Comparison of ENCODE assay signal across 8 mouse cellular contexts in the genomic region with DNA sequence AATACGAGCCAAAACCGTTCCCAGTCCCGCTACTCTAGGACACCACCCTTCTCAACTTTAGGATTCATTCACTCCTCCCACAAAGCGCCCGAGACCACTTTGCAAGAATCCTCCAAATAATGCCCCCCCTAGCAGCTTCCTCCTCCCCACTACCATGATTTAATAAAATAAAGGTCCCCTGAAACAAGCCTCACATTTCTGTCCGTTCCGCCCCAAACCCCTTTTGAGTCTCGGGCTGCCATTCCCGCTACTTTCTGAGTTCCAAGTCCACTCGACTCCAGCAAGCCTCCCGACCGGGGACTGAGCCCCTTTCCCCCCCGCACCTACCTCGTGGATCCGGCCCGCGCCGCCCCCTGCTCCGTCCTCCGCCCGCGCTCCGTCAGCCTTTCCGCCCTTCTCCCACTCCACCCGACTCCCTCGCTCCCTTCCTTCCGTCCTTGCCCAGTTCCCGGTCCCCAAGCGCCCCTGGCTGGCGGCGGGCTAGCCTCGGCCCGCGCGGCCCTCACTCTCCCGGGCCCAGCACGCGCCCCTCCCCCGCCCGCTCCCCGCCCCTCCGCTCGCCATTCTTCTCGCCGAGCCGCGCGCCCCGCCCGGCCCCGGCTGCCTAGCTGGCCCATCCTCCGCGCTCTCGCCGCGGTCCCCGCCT. TPM values are rescaled to one million over a fixed set of nuclear protein-coding genes. Genes with fewer than 3 reads are reported as not detected.
DNase-seq lines count a peak whose midpoint lies in the region; ATAC-seq and TF ChIP-seq lines count a peak whose summit lies in the region.

No protein-coding gene starts in this region.

- peaks cover 43% of the 10 kb centered on the region for H3K36me3 ChIP-seq in erythroblast, embryonic 14.5 days (ENCODE audit: control insufficient read depth)
- H3K36me3 ChIP-seq in kidney, postnatal 0 days (ENCODE audit: insufficient read depth, low read length), result peaks cover 5% of the 10 kb centered on the region; the same call in 1 of the 2 replicates
- H3K36me3 ChIP-seq in megakaryocyte, embryonic 14.5 days (replicated peaks; ENCODE audit: low read length), result peaks cover 40% of the 10 kb centered on the region

- no peak for TF ChIP-seq CTCF in kidney, postnatal 0 days (IDR thresholded peaks at IDR 0.05; ENCODE audit: low read depth)

- under 1% methylated on average over 56 of the region's 57 CpGs for WGBS in kidney, postnatal 0 days

- peak overlapping the region; percentile 96 for H3K4me3 ChIP-seq in erythroblast, embryonic 14.5 days (replicated peaks)
- peak overlapping the region; percentile 65 for H3K4me3 ChIP-seq in kidney, postnatal 0 days (replicated peaks; ENCODE audit: low read depth, low read length)
- H3K4me3 ChIP-seq in megakaryocyte, embryonic 14.5 days (replicated peaks), result peak overlapping the region; percentile 93

- peak; percentile 32 for ATAC-seq in activated CD4-positive, CD25-positive, alpha-beta regulatory T cell, adult 4 months
- peak; percentile 72 for ATAC-seq in kidney, postnatal 0 days (replicated peaks; ENCODE audit: low FRiP score, low read depth)

- H3K9ac ChIP-seq in kidney, postnatal 0 days (ENCODE audit: low read depth, low read length), result peak overlapping the region; percentile 96

- H3K4me1 ChIP-seq in erythroblast, embryonic 14.5 days (ENCODE audit: control insufficient read depth), result peaks cover 32% of the 10 kb centered on the region
- H3K4me1 ChIP-seq in kidney, postnatal 0 days (replicated peaks; ENCODE audit: insufficient read depth, low read length), result peaks cover 10% of the 10 kb centered on the region; the same call in 1 of the 2 replicates
- peaks cover 63% of the 10 kb centered on the region for H3K4me1 ChIP-seq in megakaryocyte, embryonic 14.5 days

- H3K9me3 ChIP-seq in erythroblast, embryonic 14.5 days (ENCODE audit: control insufficient read depth, low read length), result no peaks in the 10 kb centered on the region
- H3K9me3 ChIP-seq in kidney, postnatal 0 days (replicated peaks; ENCODE audit: low read length), result no peaks in the 10 kb centered on the region
- H3K9me3 ChIP-seq in megakaryocyte, embryonic 14.5 days, result no peaks in the 10 kb centered on the region

- no peaks in the 10 kb centered on the region for H3K27me3 ChIP-seq in erythroblast, embryonic 14.5 days (ENCODE audit: control insufficient read depth)
- H3K27me3 ChIP-seq in kidney, postnatal 0 days (ENCODE audit: insufficient read depth, low read length), result no peaks in the 10 kb centered on the region
- H3K27me3 ChIP-seq in megakaryocyte, embryonic 14.5 days (replicated peaks), result no peaks in the 10 kb centered on the region

- peak overlapping the region; percentile 70 for H3K4me2 ChIP-seq in kidney, postnatal 0 days (ENCODE audit: low read length)

- H3K27ac ChIP-seq in kidney, postnatal 0 days, result peak overlapping the region; percentile 96

- peak; percentile 41 for DNase-seq in ovary, postnatal 10 days (ENCODE audit: low spot score)
- DNase-seq in ovary, postnatal 36 days (ENCODE audit: low spot score), result no peak
- DNase-seq in kidney, postnatal 0 days (ENCODE audit: low spot score), result peak; percentile 64
- DNase-seq in thymus, postnatal 4 days, result peak; percentile 81
- DNase-seq in spleen, postnatal 4 days (ENCODE audit: low spot score in 2 of 2), result no peak

RNA-seq across cellular contexts. Expression of a gene that starts 0.5 kb away (rescaled TPM):
- polyA plus RNA-seq in activated CD4-positive, CD25-positive, alpha-beta regulatory T cell, adult 4 months (2017; shearing (Covaris generic)), result 10 to 100 TPM; 40.0 to 54.3 TPM
- 0.25 and 0.27 TPM in 2 replicates for polyA plus RNA-seq in erythroblast, embryonic 14.5 days (2012)
- polyA plus RNA-seq in kidney, postnatal 0 days (2015; fragmentation: Nextera tagmentation; extraction: Ambion mirVana), result 59.2 and 62.1 TPM in 2 replicates
- polyA plus RNA-seq in megakaryocyte, embryonic 14.5 days (2012; ENCODE audit: insufficient read depth, low replicate concordance), result 1.5 and 3.0 TPM in 2 replicates

RNA-seq across cellular contexts. Expression of a gene that starts 22.9 kb away (rescaled TPM):
- under 1 TPM; 0.43 to 0.44 TPM for polyA plus RNA-seq in activated CD4-positive, CD25-positive, alpha-beta regulatory T cell, adult 4 months (2017; shearing (Covaris generic))
- not detected in 2 replicates for polyA plus RNA-seq in erythroblast, embryonic 14.5 days (2012)
- polyA plus RNA-seq in kidney, postnatal 0 days (2015; fragmentation: Nextera tagmentation; extraction: Ambion mirVana), result 0.41 and 0.54 TPM in 2 replicates
- not detected in 2 replicates for polyA plus RNA-seq in megakaryocyte, embryonic 14.5 days (2012; ENCODE audit: insufficient read depth, low replicate concordance)

RNA-seq across cellular contexts. Expression of a gene that starts 42.6 kb away (rescaled TPM):
- polyA plus RNA-seq in activated CD4-positive, CD25-positive, alpha-beta regulatory T cell, adult 4 months (2017; shearing (Covaris generic)), result 1 to 10 TPM; 3.1 to 6.1 TPM
- 0.01 and 0.08 TPM in 2 replicates for polyA plus RNA-seq in erythroblast, embryonic 14.5 days (2012)
- 10.1 and 10.5 TPM in 2 replicates for polyA plus RNA-seq in kidney, postnatal 0 days (2015; fragmentation: Nextera tagmentation; extraction: Ambion mirVana)
- polyA plus RNA-seq in megakaryocyte, embryonic 14.5 days (2012; ENCODE audit: insufficient read depth, low replicate concordance), result 0.37 and 0.63 TPM in 2 replicates

Comparison
In these comparisons a context has a peak if more than half of its experiments do, and no peak if none do; other contexts are left out.
1. DNase-seq: peak in ovary, postnatal 10 days (single experiment), kidney, postnatal 0 days (single experiment) and thymus, postnatal 4 days (single experiment); none in ovary, postnatal 36 days (single experiment) and spleen, postnatal 4 days (0 of 2).
2. RNA of a gene that starts 0.5 kb away (polyA plus RNA-seq): 59.2 to 62.1 TPM in kidney, postnatal 0 days and 40.0 to 54.3 TPM in activated CD4-positive, CD25-positive, alpha-beta regulatory T cell, adult 4 months; 1.5 to 3.0 TPM in megakaryocyte, embryonic 14.5 days and 0.25 to 0.27 TPM in erythroblast, embryonic 14.5 days; every median in the first group is over 10 times any median in the second.
3. Peak in every context shown above with its lines, with median percentiles within 50 percentile points of each other: H3K4me3 ChIP-seq.